Mouse (Mus musculus): ENCODE measurements around the gene Dnah2. TPM values are rescaled to one million over a fixed set of nuclear protein-coding genes. Genes with fewer than 3 reads are reported as not detected.

Dnah2 gene
- polyA plus RNA-seq, 1 experiment = 1.2 TPM

DNA sequence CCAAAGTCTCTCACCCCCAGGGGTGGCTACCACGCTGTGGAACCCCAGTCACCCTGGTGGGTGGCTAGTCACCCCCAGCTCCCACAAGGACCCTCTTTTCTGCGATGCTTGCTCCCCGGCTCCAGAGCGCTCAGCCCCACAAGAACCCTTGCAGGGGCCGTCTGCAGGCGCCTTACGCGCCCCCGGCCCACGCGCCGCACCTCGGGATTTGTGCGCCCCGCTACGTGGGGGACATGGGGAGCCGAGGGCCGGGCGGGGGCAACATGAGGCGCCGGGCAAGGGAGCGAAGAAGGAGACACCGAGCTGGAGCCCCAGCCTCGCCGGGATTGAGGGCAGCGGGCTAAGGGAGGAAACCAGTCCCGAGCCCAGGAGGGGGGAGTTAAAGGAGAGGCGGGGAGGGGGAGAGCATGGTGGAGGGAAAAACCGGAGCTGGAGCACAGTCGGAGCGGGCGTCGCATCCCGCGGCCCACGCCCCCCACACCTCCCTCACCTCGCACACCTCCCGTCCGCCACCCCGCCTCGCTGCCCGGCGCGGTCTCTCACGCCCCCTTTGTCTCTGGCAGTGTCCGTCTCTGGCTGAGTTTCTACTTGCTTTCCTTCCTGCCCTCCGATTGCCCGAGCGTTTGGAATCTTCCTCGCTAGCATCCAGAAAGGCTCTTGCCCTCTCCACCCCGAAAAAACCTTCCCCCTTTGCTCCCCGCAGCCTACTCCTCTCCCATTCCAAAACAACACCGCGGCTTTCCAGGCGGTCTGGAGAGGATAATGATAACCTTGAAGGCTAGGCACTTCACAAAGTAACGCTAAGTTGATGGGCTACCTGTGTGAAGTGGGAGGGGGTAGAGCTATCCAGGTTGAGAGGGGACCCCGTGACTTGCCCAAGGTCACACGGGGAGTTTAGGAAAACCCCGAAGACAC lies 11.2 kb upstream of the Dnah2 start, which contains the start of gene Efnb3:
Efnb3 (minus strand) TSS at position 355 of the 915 bp plus-strand sequence.
- no peaks in the 10 kb centered on the region for H3K27me3 ChIP-seq (ENCODE audit: control insufficient read depth, insufficient read depth, low read length, poor library complexity, severe bottlenecking)
- TF ChIP-seq EP300 (IDR thresholded peaks at IDR 0.05; ENCODE audit: insufficient read depth, low read depth, low read length) (peak; percentile 14; the same call in 1 of the 2 replicates), POLR2A (IDR thresholded peaks at IDR 0.05; ENCODE audit: insufficient read depth, low read length) (no peak)
- peaks cover 13% of the 10 kb centered on the region for H3K4me1 ChIP-seq (ENCODE audit: control insufficient read depth, insufficient read depth, low read length)
- peak within 1 kb of the TSS; percentile 57 for H3K9ac ChIP-seq (ENCODE audit: low read depth, poor library complexity, severe bottlenecking)
- H3K27ac ChIP-seq (ENCODE audit: insufficient read depth, low read length) = no peak within 1 kb of the TSS
- H3K9me3 ChIP-seq (replicated peaks; ENCODE audit: control insufficient read depth, insufficient read depth, low read length, poor library complexity, severe bottlenecking) = no peaks in the 10 kb centered on the region
- peak within 1 kb of the TSS; percentile 48 for H3K4me3 ChIP-seq (ENCODE audit: low read depth, low read length)
- peaks cover 11% of the 10 kb centered on the region for H3K36me3 ChIP-seq (ENCODE audit: control insufficient read depth, insufficient read depth, low read length, poor library complexity, severe bottlenecking)

DNA sequence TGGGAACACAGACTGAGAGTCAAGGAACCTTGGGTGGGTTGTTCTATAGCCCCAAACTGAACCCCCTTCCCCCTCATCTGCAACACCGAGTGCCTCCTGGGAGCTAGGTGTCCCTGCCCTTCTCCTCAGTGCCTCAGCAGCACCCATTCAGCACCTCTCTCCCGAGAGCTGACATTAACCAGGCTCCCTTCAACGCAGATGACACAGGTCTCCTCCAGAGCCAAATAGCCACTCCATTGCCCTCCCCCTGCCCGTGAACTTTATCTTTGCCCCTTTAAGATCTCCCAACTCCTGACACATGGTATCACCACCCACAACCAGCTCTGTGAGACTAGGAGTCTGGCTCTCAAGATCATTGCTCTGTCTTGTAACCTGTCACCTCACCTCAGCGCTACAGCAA lies 10.3 kb upstream of the Dnah2 start:
- Histone ChIP-seq H3K27ac (ENCODE audit: insufficient read depth, low read length) (no peak overlapping the region), H3K9ac (ENCODE audit: low read depth, poor library complexity, severe bottlenecking) (peak overlapping the region; percentile 57; the same call in 1 of the 2 replicates), H3K4me1 (ENCODE audit: control insufficient read depth, insufficient read depth, low read length) (peaks cover 13% of the 10 kb centered on the region)

DNA sequence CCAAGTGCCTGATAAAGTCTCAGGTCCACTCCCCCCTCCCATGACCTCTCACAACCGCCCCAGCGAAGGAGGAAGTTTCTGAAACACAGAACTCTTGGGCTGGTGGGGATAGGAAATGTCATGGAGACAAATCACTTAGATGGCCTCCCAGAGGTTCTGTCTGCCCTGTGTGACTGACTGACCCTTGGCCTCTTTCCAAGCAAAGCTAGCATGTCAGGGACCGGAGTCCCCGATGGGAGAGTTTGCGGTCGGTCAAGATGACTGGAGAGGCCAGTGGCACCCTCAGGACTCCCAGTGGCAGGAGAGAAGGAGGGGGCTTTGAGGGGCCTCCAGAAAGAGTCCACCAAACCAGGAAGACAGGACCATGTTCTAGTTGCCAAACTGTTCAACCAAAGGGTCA lies 9.8 kb upstream of the Dnah2 start:
- no peak for TF ChIP-seq POLR2A (IDR thresholded peaks at IDR 0.05; ENCODE audit: insufficient read depth, low read length)
- no peak for TF ChIP-seq EP300 (IDR thresholded peaks at IDR 0.05; ENCODE audit: insufficient read depth, low read depth, low read length)
- no peak for TF ChIP-seq CTCF (IDR thresholded peaks at IDR 0.05; ENCODE audit: low read depth, low read length)
- H3K4me1 ChIP-seq (ENCODE audit: control insufficient read depth, insufficient read depth, low read length) = peaks cover 13% of the 10 kb centered on the region
- no peak overlapping the region for H3K9ac ChIP-seq (ENCODE audit: low read depth, poor library complexity, severe bottlenecking)
- no peak overlapping the region for H3K27ac ChIP-seq (ENCODE audit: insufficient read depth, low read length)
- H3K4me3 ChIP-seq (ENCODE audit: low read depth, low read length) = no peak overlapping the region
- H3K9me3 ChIP-seq (replicated peaks; ENCODE audit: control insufficient read depth, insufficient read depth, low read length, poor library complexity, severe bottlenecking) = no peaks in the 10 kb centered on the region
- H3K27me3 ChIP-seq (ENCODE audit: control insufficient read depth, insufficient read depth, low read length, poor library complexity, severe bottlenecking) = no peaks in the 10 kb centered on the region
- H3K36me3 ChIP-seq (ENCODE audit: control insufficient read depth, insufficient read depth, low read length, poor library complexity, severe bottlenecking) = peaks cover 11% of the 10 kb centered on the region

More for the DNA sequence above, 10.3 kb upstream of the Dnah2 start:
- Histone ChIP-seq H3K4me3 (ENCODE audit: low read depth, low read length) (no peak overlapping the region), H3K36me3 (ENCODE audit: control insufficient read depth, insufficient read depth, low read length, poor library complexity, severe bottlenecking) (peaks cover 11% of the 10 kb centered on the region), H3K9me3 (replicated peaks; ENCODE audit: control insufficient read depth, insufficient read depth, low read length, poor library complexity, severe bottlenecking) (no peaks in the 10 kb centered on the region), H3K27me3 (ENCODE audit: control insufficient read depth, insufficient read depth, low read length, poor library complexity, severe bottlenecking) (no peaks in the 10 kb centered on the region)
- TF ChIP-seq POLR2A (IDR thresholded peaks at IDR 0.05; ENCODE audit: insufficient read depth, low read length) (no peak), EP300 (IDR thresholded peaks at IDR 0.05; ENCODE audit: insufficient read depth, low read depth, low read length) (no peak), CTCF (IDR thresholded peaks at IDR 0.05; ENCODE audit: low read depth, low read length) (no peak)

DNA sequence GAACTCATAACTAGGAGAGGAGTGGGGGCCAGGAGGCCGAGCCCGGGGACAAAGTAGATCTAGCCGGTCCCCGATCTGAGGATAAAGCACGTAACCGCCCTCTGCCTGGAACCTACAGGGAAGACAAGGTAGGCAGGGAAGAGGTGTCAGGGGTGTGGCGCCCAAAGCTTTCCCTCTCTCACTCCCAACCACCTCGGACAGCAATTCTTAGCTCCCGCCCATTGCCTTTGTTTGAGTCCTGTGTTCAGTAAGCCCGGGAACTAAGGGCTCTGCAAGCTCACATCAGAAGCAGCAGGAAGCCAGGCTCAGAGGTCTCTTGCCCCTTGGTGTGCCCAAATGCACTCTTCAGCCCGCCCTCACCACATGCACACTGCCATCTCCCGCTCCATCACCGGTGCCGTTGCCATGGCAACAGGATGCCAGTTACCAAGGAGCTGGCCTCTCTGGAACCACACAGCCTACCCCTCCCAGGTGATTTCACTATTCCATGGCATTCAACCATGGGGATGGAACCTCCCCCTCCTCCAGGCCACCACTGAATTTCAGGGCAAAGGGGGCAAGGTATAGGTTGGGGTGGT lies 8.6 kb upstream of the Dnah2 start:
- TF ChIP-seq CTCF (IDR thresholded peaks at IDR 0.05; ENCODE audit: low read depth, low read length) = no peak
- no peak for TF ChIP-seq POLR2A (IDR thresholded peaks at IDR 0.05; ENCODE audit: insufficient read depth, low read length)
- no peak for TF ChIP-seq EP300 (IDR thresholded peaks at IDR 0.05; ENCODE audit: insufficient read depth, low read depth, low read length)
- Histone ChIP-seq H3K27ac (ENCODE audit: insufficient read depth, low read length) (no peak overlapping the region), H3K4me1 (ENCODE audit: control insufficient read depth, insufficient read depth, low read length) (peaks cover 8% of the 10 kb centered on the region), H3K9me3 (replicated peaks; ENCODE audit: control insufficient read depth, insufficient read depth, low read length, poor library complexity, severe bottlenecking) (no peaks in the 10 kb centered on the region), H3K4me3 (ENCODE audit: low read depth, low read length) (no peak overlapping the region), H3K36me3 (ENCODE audit: control insufficient read depth, insufficient read depth, low read length, poor library complexity, severe bottlenecking) (peaks cover 3% of the 10 kb centered on the region), H3K9ac (ENCODE audit: low read depth, poor library complexity, severe bottlenecking) (no peak overlapping the region), H3K27me3 (ENCODE audit: control insufficient read depth, insufficient read depth, low read length, poor library complexity, severe bottlenecking) (no peaks in the 10 kb centered on the region)

DNA sequence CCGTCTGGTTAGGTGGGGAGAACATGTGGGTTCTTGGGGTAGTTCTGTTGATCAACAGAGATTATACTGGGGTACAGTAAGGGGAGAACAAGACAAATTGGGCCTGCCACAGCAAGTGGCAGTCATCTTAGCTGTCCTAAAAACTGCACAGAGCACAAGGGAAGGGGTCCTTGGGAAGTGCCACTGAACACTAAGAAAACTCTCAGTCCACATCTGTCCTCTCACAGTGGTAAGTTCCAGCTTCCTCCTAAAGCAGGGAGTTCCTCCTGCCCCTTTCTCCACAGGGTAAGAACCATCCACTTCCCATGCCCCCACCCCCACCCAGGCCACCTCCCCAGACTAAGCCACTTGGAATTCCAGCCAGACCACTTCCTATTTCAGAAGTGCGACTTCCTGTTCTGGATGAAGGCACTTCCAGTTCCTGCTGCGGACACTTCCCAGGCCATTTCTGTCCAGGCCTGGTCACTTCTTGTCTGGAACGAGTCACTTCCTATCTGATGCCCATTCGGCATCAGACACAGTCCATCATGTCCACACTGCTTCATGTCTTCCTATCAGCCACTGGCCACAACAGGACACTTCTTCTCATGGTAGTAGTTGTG lies 5.7 kb upstream of the Dnah2 start:
- Histone ChIP-seq H3K4me3 (ENCODE audit: low read depth, low read length) (no peak overlapping the region), H3K27me3 (ENCODE audit: control insufficient read depth, insufficient read depth, low read length, poor library complexity, severe bottlenecking) (no peaks in the 10 kb centered on the region), H3K36me3 (ENCODE audit: control insufficient read depth, insufficient read depth, low read length, poor library complexity, severe bottlenecking) (no peaks in the 10 kb centered on the region), H3K27ac (ENCODE audit: insufficient read depth, low read length) (no peak overlapping the region), H3K4me1 (ENCODE audit: control insufficient read depth, insufficient read depth, low read length) (peaks cover 5% of the 10 kb centered on the region), H3K9ac (ENCODE audit: low read depth, poor library complexity, severe bottlenecking) (no peak overlapping the region), H3K9me3 (replicated peaks; ENCODE audit: control insufficient read depth, insufficient read depth, low read length, poor library complexity, severe bottlenecking) (no peaks in the 10 kb centered on the region)
- TF ChIP-seq EP300 (IDR thresholded peaks at IDR 0.05; ENCODE audit: insufficient read depth, low read depth, low read length) = no peak

DNA sequence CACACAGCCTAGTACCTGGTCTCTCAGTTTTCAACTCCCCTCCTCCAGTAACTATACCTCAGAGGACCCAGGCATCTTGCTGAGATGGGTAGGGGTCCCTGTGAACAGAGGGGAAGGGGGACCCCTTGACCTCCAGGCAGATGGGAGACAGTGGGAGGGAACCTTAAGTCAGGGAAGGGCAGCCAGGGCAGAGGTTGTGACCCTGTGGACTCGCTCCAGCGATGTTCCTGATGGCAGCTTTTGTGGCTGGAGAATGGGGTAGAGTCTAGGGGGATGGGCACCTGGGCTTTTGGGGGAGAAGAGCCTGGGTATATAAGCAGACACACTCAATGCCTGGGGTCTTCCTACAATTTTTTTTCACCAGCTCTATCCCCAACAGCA lies 4.4 kb upstream of the Dnah2 start:
- H3K36me3 ChIP-seq (ENCODE audit: control insufficient read depth, insufficient read depth, low read length, poor library complexity, severe bottlenecking) = no peaks in the 10 kb centered on the region
- no peak overlapping the region for H3K9ac ChIP-seq (ENCODE audit: low read depth, poor library complexity, severe bottlenecking)
- H3K4me3 ChIP-seq (ENCODE audit: low read depth, low read length) = no peak overlapping the region
- H3K4me1 ChIP-seq (ENCODE audit: control insufficient read depth, insufficient read depth, low read length) = peaks cover 5% of the 10 kb centered on the region
- TF ChIP-seq POLR2A (IDR thresholded peaks at IDR 0.05; ENCODE audit: insufficient read depth, low read length) (no peak), CTCF (IDR thresholded peaks at IDR 0.05; ENCODE audit: low read depth, low read length) (no peak), EP300 (IDR thresholded peaks at IDR 0.05; ENCODE audit: insufficient read depth, low read depth, low read length) (no peak)
- H3K27ac ChIP-seq (ENCODE audit: insufficient read depth, low read length) = no peak overlapping the region
- no peaks in the 10 kb centered on the region for H3K27me3 ChIP-seq (ENCODE audit: control insufficient read depth, insufficient read depth, low read length, poor library complexity, severe bottlenecking)
- H3K9me3 ChIP-seq (replicated peaks; ENCODE audit: control insufficient read depth, insufficient read depth, low read length, poor library complexity, severe bottlenecking) = no peaks in the 10 kb centered on the region

All from ES-Bruce4 (cell line).